Comparison of ENCODE assay signal across 20 mouse cellular contexts in genomic region chr9:108107867-108108266, GRCm38 (mm10). TPM values are rescaled to one million over a fixed set of nuclear protein-coding genes. Genes with fewer than 3 reads are reported as not detected.
DNase-seq lines count a peak whose midpoint lies in the region; ATAC-seq lines count a peak whose summit lies in the region.
"Had no signal": no experiment of that assay in that cellular context is flagged by ENCODE, and none has a peak within 500 bp of the region (broad histone marks: within the 10 kb centered on the region; RNA-seq: fewer than 3 reads in every experiment).

No protein-coding gene starts in this region.

- H3K9ac ChIP-seq in liver, embryonic 13.5 days: no peak overlapping the region
- no peak overlapping the region for H3K9ac ChIP-seq in liver, embryonic 12.5 days
- H3K9ac ChIP-seq in forebrain, embryonic 14.5 days (ENCODE audit: low read length): no peak overlapping the region
- H3K9ac ChIP-seq: embryonic facial prominence, embryonic 13.5 days; forebrain, embryonic 12.5 days; heart, embryonic 13.5 days; hindbrain, embryonic 12.5 days had no signal

- no peak overlapping the region for H3K4me2 ChIP-seq in liver, embryonic 13.5 days
- no peak overlapping the region for H3K4me2 ChIP-seq in liver, embryonic 12.5 days
- H3K4me2 ChIP-seq in forebrain, embryonic 14.5 days (ENCODE audit: low read length): no peak overlapping the region
- H3K4me2 ChIP-seq: embryonic facial prominence, embryonic 13.5 days; forebrain, embryonic 12.5 days; heart, embryonic 13.5 days; hindbrain, embryonic 12.5 days had no signal

- 89% methylated on average over 16 of the region's 16 CpGs for WGBS in liver, embryonic 13.5 days (ENCODE audit: insufficient replicate concordance)
- WGBS in liver, embryonic 12.5 days (ENCODE audit: insufficient replicate concordance): 89% methylated on average over 16 of the region's 16 CpGs
- WGBS in limb, embryonic 10.5 days: 94% methylated on average over 16 of the region's 16 CpGs
- 93% methylated on average over 16 of the region's 16 CpGs for WGBS in embryonic facial prominence, embryonic 10.5 days
- 93% methylated on average over 16 of the region's 16 CpGs for WGBS in forebrain, embryonic 14.5 days

- peaks cover 33% of the 10 kb centered on the region for H3K27me3 ChIP-seq in liver, embryonic 13.5 days
- H3K27me3 ChIP-seq in liver, embryonic 12.5 days (replicated peaks): peaks cover 38% of the 10 kb centered on the region
- peaks cover 46% of the 10 kb centered on the region for H3K27me3 ChIP-seq in limb, embryonic 10.5 days (ENCODE audit: low read depth, poor library complexity, severe bottlenecking)
- H3K27me3 ChIP-seq in embryonic facial prominence, embryonic 10.5 days (replicated peaks; ENCODE audit: low read depth, poor library complexity, severe bottlenecking): peaks cover 53% of the 10 kb centered on the region
- no peaks in the 10 kb centered on the region for H3K27me3 ChIP-seq in forebrain, embryonic 14.5 days (replicated peaks; ENCODE audit: control insufficient read depth, insufficient read depth, low read length)

- DNase-seq in cerebellum, adult 9-11 months: peak; percentile 55
- DNase-seq in cerebellum, adult 11 months: no peak
- DNase-seq in liver, embryonic 13.5 days: no peak
- no peak for DNase-seq in limb, embryonic 10.5 days (ENCODE audit: low spot score)
- DNase-seq in embryonic facial prominence, embryonic 10.5 days (ENCODE audit: low spot score): no peak
- DNase-seq in forebrain, embryonic 14.5 days (ENCODE audit: low spot score): no peak
- DNase-seq: adrenal gland, adult 8-10 months; adrenal gland, postnatal 36 days; cerebellum, adult 8-10 months; gastrocnemius, adult 2 months; gastrocnemius, postnatal 25 days; heart, postnatal 4 days had no signal

- ATAC-seq in liver, embryonic 13.5 days (ENCODE audit: low read depth): no peak
- ATAC-seq in liver, embryonic 12.5 days: no peak
- no peak for ATAC-seq in forebrain, embryonic 14.5 days
- ATAC-seq: hindbrain, embryonic 16.5 days; inflammation-experienced regulatory T-cells, adult 6 months had no signal

- H3K27ac ChIP-seq in liver, embryonic 13.5 days: peak overlapping the region; percentile 43; the same call in 1 of the 2 replicates
- H3K27ac ChIP-seq in liver, embryonic 12.5 days: no peak overlapping the region
- peak overlapping the region; percentile 26; the same call in 1 of the 2 replicates for H3K27ac ChIP-seq in limb, embryonic 10.5 days
- H3K27ac ChIP-seq in embryonic facial prominence, embryonic 10.5 days (replicated peaks): no peak overlapping the region
- no peak overlapping the region for H3K27ac ChIP-seq in forebrain, embryonic 14.5 days (ENCODE audit: low read depth, low read length)
- H3K27ac ChIP-seq: embryonic facial prominence, embryonic 13.5 days; forebrain, embryonic 12.5 days; gastrocnemius, adult 2 months; heart, embryonic 13.5 days; hindbrain, embryonic 12.5 days had no signal

- peaks cover 6% of the 10 kb centered on the region for H3K36me3 ChIP-seq in liver, embryonic 13.5 days
- H3K36me3 ChIP-seq in liver, embryonic 12.5 days: peaks cover 6% of the 10 kb centered on the region
- H3K36me3 ChIP-seq in limb, embryonic 10.5 days: 0 out of 2 replicates have a peak, but pooled peaks cover under 1% of the 10 kb centered on the region
- peaks cover 4% of the 10 kb centered on the region; the same call in 1 of the 2 replicates for H3K36me3 ChIP-seq in embryonic facial prominence, embryonic 10.5 days (replicated peaks)
- H3K36me3 ChIP-seq in forebrain, embryonic 14.5 days (ENCODE audit: control insufficient read depth, insufficient read depth, low read length): peaks cover 66% of the 10 kb centered on the region
- H3K36me3 ChIP-seq: embryonic facial prominence, embryonic 13.5 days; heart, embryonic 13.5 days had no signal

- peaks cover 71% of the 10 kb centered on the region for H3K4me1 ChIP-seq in liver, embryonic 13.5 days (replicated peaks)
- peaks cover 62% of the 10 kb centered on the region for H3K4me1 ChIP-seq in liver, embryonic 12.5 days
- H3K4me1 ChIP-seq in limb, embryonic 10.5 days: peaks cover 49% of the 10 kb centered on the region
- H3K4me1 ChIP-seq in embryonic facial prominence, embryonic 10.5 days: peaks cover 51% of the 10 kb centered on the region
- H3K4me1 ChIP-seq in forebrain, embryonic 14.5 days (ENCODE audit: control insufficient read depth, insufficient read depth, low read length): no peaks in the 10 kb centered on the region

- no peak overlapping the region for H3K4me3 ChIP-seq in liver, embryonic 13.5 days (replicated peaks)
- H3K4me3 ChIP-seq in liver, embryonic 12.5 days: no peak overlapping the region
- no peak overlapping the region for H3K4me3 ChIP-seq in limb, embryonic 10.5 days
- no peak overlapping the region for H3K4me3 ChIP-seq in embryonic facial prominence, embryonic 10.5 days
- no peak overlapping the region for H3K4me3 ChIP-seq in forebrain, embryonic 14.5 days (ENCODE audit: low read depth, low read length)
- H3K4me3 ChIP-seq: embryonic facial prominence, embryonic 13.5 days; forebrain, embryonic 12.5 days; gastrocnemius, adult 2 months; heart, embryonic 13.5 days; hindbrain, embryonic 12.5 days had no signal

- H3K9me3 ChIP-seq in liver, embryonic 13.5 days (replicated peaks): no peaks in the 10 kb centered on the region
- no peaks in the 10 kb centered on the region for H3K9me3 ChIP-seq in liver, embryonic 12.5 days (replicated peaks)
- no peaks in the 10 kb centered on the region for H3K9me3 ChIP-seq in limb, embryonic 10.5 days (replicated peaks)
- no peaks in the 10 kb centered on the region for H3K9me3 ChIP-seq in embryonic facial prominence, embryonic 10.5 days
- H3K9me3 ChIP-seq in forebrain, embryonic 14.5 days (replicated peaks; ENCODE audit: control insufficient read depth, low read length): no peaks in the 10 kb centered on the region
- H3K9me3 ChIP-seq: embryonic facial prominence, embryonic 13.5 days; forebrain, embryonic 12.5 days; heart, embryonic 13.5 days; hindbrain, embryonic 12.5 days had no signal

RNA-seq across cellular contexts. Expression of gene Apeh, which starts 13.5 kb away (rescaled TPM):
- polyA plus RNA-seq in liver, embryonic 13.5 days (2015; fragmentation: Nextera tagmentation; extraction: Ambion mirVana): 176 and 195 TPM in 2 replicates
- 199 and 215 TPM in 2 replicates for polyA plus RNA-seq in liver, embryonic 12.5 days (2016; fragmentation: Nextera tagmentation; extraction: Ambion mirVana)
- 70.8 and 76.2 TPM in 2 replicates for polyA plus RNA-seq in limb, embryonic 10.5 days (2016; fragmentation: Nextera tagmentation; extraction: Ambion mirVana)
- 68.3 and 72.8 TPM in 2 replicates for polyA plus RNA-seq in embryonic facial prominence, embryonic 10.5 days (2016; fragmentation: Nextera tagmentation; extraction: Ambion mirVana)
- 39.1 and 43.0 TPM in 2 replicates for polyA plus RNA-seq in forebrain, embryonic 14.5 days (2014; fragmentation: Nextera tagmentation; extraction: Ambion mirVana)

RNA-seq across cellular contexts. Expression of gene Rnf123, which starts 24.7 kb away (rescaled TPM):
- polyA plus RNA-seq in liver, embryonic 13.5 days (2015; fragmentation: Nextera tagmentation; extraction: Ambion mirVana): 80.8 and 88.0 TPM in 2 replicates
- polyA plus RNA-seq in liver, embryonic 12.5 days (2016; fragmentation: Nextera tagmentation; extraction: Ambion mirVana): 96.6 and 101 TPM in 2 replicates
- polyA plus RNA-seq in limb, embryonic 10.5 days (2016; fragmentation: Nextera tagmentation; extraction: Ambion mirVana): 31.8 and 37.5 TPM in 2 replicates
- polyA plus RNA-seq in embryonic facial prominence, embryonic 10.5 days (2016; fragmentation: Nextera tagmentation; extraction: Ambion mirVana): 32.7 and 34.1 TPM in 2 replicates
- 37.5 and 42.7 TPM in 2 replicates for polyA plus RNA-seq in forebrain, embryonic 14.5 days (2014; fragmentation: Nextera tagmentation; extraction: Ambion mirVana)

RNA-seq across cellular contexts. Expression of gene Mst1, which starts 27.6 kb away (rescaled TPM):
- 15.5 and 18.6 TPM in 2 replicates for polyA plus RNA-seq in liver, embryonic 13.5 days (2015; fragmentation: Nextera tagmentation; extraction: Ambion mirVana)
- 14.5 and 15.7 TPM in 2 replicates for polyA plus RNA-seq in liver, embryonic 12.5 days (2016; fragmentation: Nextera tagmentation; extraction: Ambion mirVana)
- 0.54 and 0.74 TPM in 2 replicates for polyA plus RNA-seq in limb, embryonic 10.5 days (2016; fragmentation: Nextera tagmentation; extraction: Ambion mirVana)
- 0.43 and 0.69 TPM in 2 replicates for polyA plus RNA-seq in embryonic facial prominence, embryonic 10.5 days (2016; fragmentation: Nextera tagmentation; extraction: Ambion mirVana)
- not detected in 2 replicates for polyA plus RNA-seq in forebrain, embryonic 14.5 days (2014; fragmentation: Nextera tagmentation; extraction: Ambion mirVana)
- polyA plus RNA-seq: heart, postnatal 0 days; hindbrain, embryonic 16.5 days had no signal

RNA-seq across cellular contexts. Expression of gene Amigo3, which starts 54.9 kb away (rescaled TPM):
- polyA plus RNA-seq in liver, embryonic 13.5 days (2015; fragmentation: Nextera tagmentation; extraction: Ambion mirVana): 1.2 and 1.4 TPM in 2 replicates
- 2.2 and 2.5 TPM in 2 replicates for polyA plus RNA-seq in liver, embryonic 12.5 days (2016; fragmentation: Nextera tagmentation; extraction: Ambion mirVana)
- polyA plus RNA-seq in limb, embryonic 10.5 days (2016; fragmentation: Nextera tagmentation; extraction: Ambion mirVana): 1.9 and 3.5 TPM in 2 replicates
- polyA plus RNA-seq in embryonic facial prominence, embryonic 10.5 days (2016; fragmentation: Nextera tagmentation; extraction: Ambion mirVana): 2.7 and 2.8 TPM in 2 replicates
- 2.2 and 2.3 TPM in 2 replicates for polyA plus RNA-seq in forebrain, embryonic 14.5 days (2014; fragmentation: Nextera tagmentation; extraction: Ambion mirVana)

RNA-seq across cellular contexts. Expression of gene Gmppb, which starts 58.8 kb away (rescaled TPM):
- polyA plus RNA-seq in liver, embryonic 13.5 days (2015; fragmentation: Nextera tagmentation; extraction: Ambion mirVana): 21.0 TPM in 2 replicates
- polyA plus RNA-seq in liver, embryonic 12.5 days (2016; fragmentation: Nextera tagmentation; extraction: Ambion mirVana): 22.1 and 22.6 TPM in 2 replicates
- polyA plus RNA-seq in limb, embryonic 10.5 days (2016; fragmentation: Nextera tagmentation; extraction: Ambion mirVana): 25.2 and 26.4 TPM in 2 replicates
- 23.3 and 26.1 TPM in 2 replicates for polyA plus RNA-seq in embryonic facial prominence, embryonic 10.5 days (2016; fragmentation: Nextera tagmentation; extraction: Ambion mirVana)
- 18.5 and 20.0 TPM in 2 replicates for polyA plus RNA-seq in forebrain, embryonic 14.5 days (2014; fragmentation: Nextera tagmentation; extraction: Ambion mirVana)

Comparison
In these comparisons a context has a peak if more than half of its experiments do, and no peak if none do; other contexts are left out.
1. H3K27ac ChIP-seq: peak in liver, embryonic 13.5 days (single experiment) and limb, embryonic 10.5 days (single experiment); none in liver, embryonic 12.5 days (single experiment), embryonic facial prominence, embryonic 10.5 days (single experiment) and forebrain, embryonic 14.5 days (single experiment).